Mouse (Mus musculus): ENCODE measurements around the gene Coro1b. TPM values are rescaled to one million over a fixed set of nuclear protein-coding genes. Genes with fewer than 3 reads are reported as not detected.
A peak's percentile ranks its signal among the peaks of the same experiment; 100 is the strongest.

The Coro1b gene
- polyA plus RNA-seq, 1 experiment from 2014 or later, result 237 TPM

DNA sequence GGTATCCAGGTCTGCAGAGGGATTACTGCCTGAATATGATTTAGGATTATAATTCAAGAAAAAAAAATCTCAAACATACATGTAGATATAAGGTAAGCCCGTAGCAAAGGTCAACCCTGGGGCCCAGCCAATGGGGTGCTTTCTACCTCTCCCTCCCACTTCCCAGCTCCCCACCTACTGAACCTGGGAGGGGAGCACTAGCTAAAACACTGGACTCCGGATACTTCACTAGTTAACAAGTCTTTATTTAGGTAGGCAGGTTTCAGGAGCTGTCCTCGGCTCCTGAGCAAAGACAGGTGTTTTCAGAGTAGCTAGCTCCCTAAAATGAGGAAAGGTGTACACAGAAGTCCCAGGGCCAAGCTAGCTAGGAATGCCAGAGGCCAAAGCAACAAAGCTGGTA is 15.7 kb downstream of the Coro1b start:
- Histone ChIP-seq H3K36me3 (ENCODE audit: control insufficient read depth, insufficient read depth) (peaks cover 21% of the 10 kb centered on the region), H3K4me3 (ENCODE audit: low read depth, low read length) (no peak overlapping the region), H3K9me3 (ENCODE audit: control insufficient read depth) (no peaks in the 10 kb centered on the region), H3K9ac (ENCODE audit: low read depth, low read length) (no peak overlapping the region), H3K27ac (ENCODE audit: low read depth, low read length) (no peak overlapping the region), H3K4me1 (replicated peaks; ENCODE audit: control insufficient read depth, insufficient read depth, low read length) (peaks cover 4% of the 10 kb centered on the region; the same call in 1 of the 2 replicates), H3K4me2 (replicated peaks; ENCODE audit: low read depth) (no peak overlapping the region), H3K27me3 (replicated peaks; ENCODE audit: control insufficient read depth, insufficient read depth, low read length) (no peaks in the 10 kb centered on the region)
- no peak for ATAC-seq
- WGBS, result 65% methylated on average over 3 of the region's 3 CpGs
- no peak for TF ChIP-seq CTCF (IDR thresholded peaks at IDR 0.05; ENCODE audit: low read depth)

- Histone ChIP-seq H3K36me3 (ENCODE audit: control insufficient read depth, insufficient read depth) (peaks cover 15% of the 10 kb centered on the region), H3K9me3 (ENCODE audit: control insufficient read depth) (no peaks in the 10 kb centered on the region), H3K4me2 (replicated peaks; ENCODE audit: low read depth) (no peak overlapping the region), H3K27ac (ENCODE audit: low read depth, low read length) (no peak overlapping the region; the same call in 1 of the 2 replicates), H3K4me1 (replicated peaks; ENCODE audit: control insufficient read depth, insufficient read depth, low read length) (peaks cover 5% of the 10 kb centered on the region; the same call in 1 of the 2 replicates), H3K27me3 (replicated peaks; ENCODE audit: control insufficient read depth, insufficient read depth, low read length) (no peaks in the 10 kb centered on the region), H3K4me3 (ENCODE audit: low read depth, low read length) (no peak overlapping the region), H3K9ac (ENCODE audit: low read depth, low read length) (no peak overlapping the region)
- no peak for TF ChIP-seq CTCF (IDR thresholded peaks at IDR 0.05; ENCODE audit: low read depth)
- no peak for ATAC-seq
- 78% methylated on average over 2 of the region's 2 CpGs for WGBS
These were observed 16.3 kb downstream of the Coro1b start for GRCm38 (mm10) chr19:4164721-4165120.

GRCm38 (mm10) chr19:4166678-4167476 is 18.5 kb downstream of the Coro1b start:
- Histone ChIP-seq H3K4me2 (replicated peaks; ENCODE audit: low read depth) (no peak overlapping the region), H3K4me1 (replicated peaks; ENCODE audit: control insufficient read depth, insufficient read depth, low read length) (peaks cover 9% of the 10 kb centered on the region; the same call in 1 of the 2 replicates), H3K9ac (ENCODE audit: low read depth, low read length) (no peak overlapping the region), H3K4me3 (ENCODE audit: low read depth, low read length) (no peak overlapping the region), H3K9me3 (ENCODE audit: control insufficient read depth) (no peaks in the 10 kb centered on the region), H3K27me3 (replicated peaks; ENCODE audit: control insufficient read depth, insufficient read depth, low read length) (no peaks in the 10 kb centered on the region), H3K36me3 (ENCODE audit: control insufficient read depth, insufficient read depth) (peaks cover under 1% of the 10 kb centered on the region; the same call in 1 of the 2 replicates), H3K27ac (ENCODE audit: low read depth, low read length) (no peak overlapping the region)
- no peak for TF ChIP-seq CTCF (IDR thresholded peaks at IDR 0.05; ENCODE audit: low read depth)
- no peak for ATAC-seq
- whole genome bisulfite sequencing, result 75% methylated on average over 9 of the region's 9 CpGs

DNA sequence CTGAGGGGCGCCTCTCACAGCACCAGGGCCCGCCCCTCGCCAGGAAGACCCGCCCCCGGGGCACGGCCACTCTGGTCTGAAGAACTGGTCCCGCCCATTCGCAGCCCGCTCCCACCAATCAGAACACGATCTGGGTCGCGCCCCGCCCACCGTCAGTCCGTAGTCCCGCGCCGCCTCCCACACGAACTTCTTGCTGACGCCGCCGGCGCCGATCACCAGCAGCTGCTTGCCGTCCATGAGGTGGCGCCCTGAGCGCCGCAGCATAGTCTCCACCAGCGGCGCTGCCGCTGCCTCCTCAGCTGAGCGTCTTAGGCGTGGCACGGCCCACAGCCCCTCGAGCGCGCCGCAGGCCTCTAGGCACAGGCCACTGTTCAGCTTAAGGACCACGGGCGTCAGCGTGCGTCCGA is 21.0 kb downstream of the Coro1b start:
- Histone ChIP-seq H3K4me1 (replicated peaks; ENCODE audit: control insufficient read depth, insufficient read depth, low read length) (peaks cover 5% of the 10 kb centered on the region; the same call in 1 of the 2 replicates), H3K9me3 (ENCODE audit: control insufficient read depth) (no peaks in the 10 kb centered on the region), H3K27me3 (replicated peaks; ENCODE audit: control insufficient read depth, insufficient read depth, low read length) (no peaks in the 10 kb centered on the region), H3K9ac (ENCODE audit: low read depth, low read length) (peak overlapping the region; percentile 51), H3K36me3 (ENCODE audit: control insufficient read depth, insufficient read depth) (no peaks in the 10 kb centered on the region), H3K27ac (ENCODE audit: low read depth, low read length) (peak overlapping the region; percentile 78), H3K4me2 (replicated peaks; ENCODE audit: low read depth) (peak overlapping the region; percentile 87), H3K4me3 (ENCODE audit: low read depth, low read length) (peak overlapping the region; percentile 36)
- TF ChIP-seq CTCF (IDR thresholded peaks at IDR 0.05; ENCODE audit: low read depth), result peak; percentile 99
- peak; percentile 93 for ATAC-seq
- under 1% methylated on average over 42 of the region's 43 CpGs for WGBS

DNA sequence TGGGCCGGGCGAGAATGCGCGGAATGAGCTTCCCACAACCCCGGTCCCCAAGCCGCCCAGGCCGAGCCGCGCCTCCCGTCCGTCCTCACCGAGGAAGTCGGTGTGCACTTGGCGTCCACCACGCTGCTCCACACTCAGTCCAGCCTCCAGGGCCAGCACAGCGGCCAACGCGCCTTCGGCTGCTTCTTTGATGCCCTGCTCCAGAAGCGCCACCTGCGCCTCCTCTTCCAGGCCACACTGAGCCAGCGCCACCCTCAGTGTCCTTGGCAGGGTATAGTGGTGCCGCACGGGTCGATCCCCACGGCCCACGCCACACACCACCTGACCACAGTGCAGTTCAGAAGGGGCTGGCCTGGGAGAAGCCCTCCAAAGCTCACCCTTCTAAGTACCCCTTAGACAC is 21.4 kb downstream of the Coro1b start:
- WGBS, result 5% methylated on average over 27 of the region's 27 CpGs
- Histone ChIP-seq H3K27me3 (replicated peaks; ENCODE audit: control insufficient read depth, insufficient read depth, low read length) (no peaks in the 10 kb centered on the region), H3K4me2 (replicated peaks; ENCODE audit: low read depth) (peak overlapping the region; percentile 87), H3K27ac (ENCODE audit: low read depth, low read length) (peak overlapping the region; percentile 78), H3K9ac (ENCODE audit: low read depth, low read length) (peak overlapping the region; percentile 51), H3K9me3 (ENCODE audit: control insufficient read depth) (no peaks in the 10 kb centered on the region), H3K4me1 (replicated peaks; ENCODE audit: control insufficient read depth, insufficient read depth, low read length) (peaks cover 5% of the 10 kb centered on the region; the same call in 1 of the 2 replicates), H3K4me3 (ENCODE audit: low read depth, low read length) (peak overlapping the region; percentile 36), H3K36me3 (ENCODE audit: control insufficient read depth, insufficient read depth) (no peaks in the 10 kb centered on the region)
- ATAC-seq, result peak; percentile 62
- TF ChIP-seq CTCF (IDR thresholded peaks at IDR 0.05; ENCODE audit: low read depth), result no peak

DNA sequence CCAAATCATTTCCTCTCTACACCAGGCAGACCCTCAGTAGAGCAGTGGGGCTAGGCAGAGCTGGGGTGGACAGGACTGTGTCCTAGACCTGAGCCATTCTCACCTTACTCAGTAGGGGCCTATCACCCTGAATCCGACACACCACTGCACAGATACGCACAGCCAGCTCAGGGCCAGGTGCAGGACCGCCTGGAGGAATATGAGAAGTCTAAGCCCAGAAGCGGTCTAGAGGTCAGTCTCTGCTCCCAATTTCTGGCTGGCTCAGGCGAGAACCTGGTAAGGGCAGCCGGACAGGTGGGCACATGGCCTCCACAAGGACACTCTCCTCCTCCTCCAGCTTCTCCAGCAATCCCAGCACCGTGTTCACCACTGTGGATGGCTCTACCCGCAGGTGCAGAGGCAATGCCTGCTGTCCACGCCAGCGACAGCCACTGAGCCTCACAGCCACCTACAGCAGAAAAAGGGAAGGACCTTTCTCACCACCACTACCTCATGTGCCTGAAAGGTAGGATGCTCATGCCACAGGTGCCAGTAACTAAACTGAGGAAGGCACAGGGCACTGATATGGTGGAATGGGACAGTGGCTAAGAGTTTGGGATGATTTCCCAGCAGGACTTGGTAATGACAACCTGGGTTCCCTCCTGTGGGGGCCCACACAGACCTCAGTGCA is 22.4 kb downstream of the Coro1b start:
- Histone ChIP-seq H3K9me3 (ENCODE audit: control insufficient read depth) (no peaks in the 10 kb centered on the region), H3K9ac (ENCODE audit: low read depth, low read length) (no peak overlapping the region), H3K4me1 (replicated peaks; ENCODE audit: control insufficient read depth, insufficient read depth, low read length) (peaks cover 9% of the 10 kb centered on the region; the same call in 1 of the 2 replicates), H3K4me2 (replicated peaks; ENCODE audit: low read depth) (no peak overlapping the region), H3K27me3 (replicated peaks; ENCODE audit: control insufficient read depth, insufficient read depth, low read length) (no peaks in the 10 kb centered on the region), H3K27ac (ENCODE audit: low read depth, low read length) (no peak overlapping the region), H3K36me3 (ENCODE audit: control insufficient read depth, insufficient read depth) (no peaks in the 10 kb centered on the region), H3K4me3 (ENCODE audit: low read depth, low read length) (no peak overlapping the region)
- TF ChIP-seq CTCF (IDR thresholded peaks at IDR 0.05; ENCODE audit: low read depth), result no peak
- ATAC-seq, result no peak
- 97% methylated on average over 10 of the region's 10 CpGs for WGBS

Data from intestine, postnatal 0 days (tissue).